Mouse (Mus musculus) G1E (cell line): ENCODE results near the gene Atxn2.

Source experiments
- CTCF ChIP-seq: IDR thresholded peaks from 2 replicates; pipeline ENCODE4 v1.5.1; 2012; ENCODE audit warnings: low read depth, low read length, inconsistent platforms, mixed read lengths
- TAL1 ChIP-seq: conservative IDR thresholded peaks from 2 replicates; pipeline ENCODE4 v1.6.1; 2012; ENCODE audit warnings: low read depth, low read length, inconsistent platforms, mixed read lengths

DNA sequence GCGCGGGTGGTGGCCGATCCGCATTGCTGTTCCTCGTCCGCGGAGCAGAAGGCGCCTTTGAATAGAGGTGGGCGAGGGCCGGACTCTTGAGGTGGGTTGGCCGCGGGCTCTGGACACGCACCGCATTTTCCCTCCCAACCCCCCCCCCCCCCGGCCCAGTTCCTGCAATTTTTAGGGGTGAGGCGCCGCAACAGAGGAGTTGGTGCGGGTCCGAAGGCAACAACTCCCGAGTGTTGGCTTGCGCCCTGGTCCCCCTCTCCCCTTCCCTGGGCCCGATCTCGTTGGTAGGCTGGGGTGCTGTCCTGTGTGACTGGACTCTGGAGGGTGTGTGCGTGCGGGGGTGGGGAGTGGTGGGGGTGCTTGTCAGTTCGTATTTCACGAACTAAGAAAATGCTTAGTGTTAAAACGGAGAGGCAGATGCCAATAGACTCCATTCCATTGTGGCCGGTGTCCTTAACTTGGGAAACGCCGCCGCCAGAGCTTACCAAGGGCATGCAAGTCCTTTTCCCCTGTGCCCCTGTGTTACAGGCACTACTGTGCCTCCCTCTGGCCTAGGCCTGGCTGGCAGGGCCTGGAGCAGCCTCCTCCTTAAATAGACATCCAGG, 1.9 kb downstream of the Atxn2 start:
- TF ChIP-seq CTCF (no peak), TAL1 (no peak)
